Mouse (Mus musculus) myocyte (in vitro differentiated cells): ENCODE measurements around the gene Tex21. TPM values are rescaled to one million over a fixed set of nuclear protein-coding genes. Genes with fewer than 3 reads are reported as not detected.

Source experiments
- H3K27me3 ChIP-seq: one replicate; pipeline ENCODE4 v1.6.1; 2011; ENCODE audit not compliant: control insufficient read depth, insufficient read depth, insufficient read length
- H3K36me3 ChIP-seq: one replicate; pipeline ENCODE4 v1.6.1; 2011; ENCODE audit not compliant: control insufficient read depth, insufficient read depth
- H3K4me2 ChIP-seq: one replicate; pipeline ENCODE4 v1.6.1; 2011; ENCODE audit warnings: low read depth, control low read depth
- H3K4me3 ChIP-seq: one replicate; pipeline ENCODE4 v1.5.1; 2011; ENCODE audit warnings: mild to moderate bottlenecking, control low read depth, moderate library complexity
- H3K79me2 ChIP-seq: one replicate; pipeline ENCODE4 v1.6.1; 2011; ENCODE audit not compliant: control insufficient read depth, insufficient read depth
- H3ac ChIP-seq: one replicate; pipeline ENCODE4 v1.6.1; 2011; ENCODE audit not compliant: control insufficient read depth, insufficient read length
- CEBPB ChIP-seq: IDR thresholded peaks from 2 replicates; pipeline ENCODE4 v1.6.1; 2011; ENCODE audit warnings: mild to moderate bottlenecking, moderate library complexity; ENCODE audit not compliant: poor library complexity, insufficient read depth, severe bottlenecking
- E2F4 ChIP-seq: IDR thresholded peaks from one replicate; pipeline ENCODE4 v1.6.1; 2011; ENCODE audit warnings: mild to moderate bottlenecking, control low read depth, moderate library complexity; ENCODE audit not compliant: insufficient read depth
- MAX ChIP-seq: IDR thresholded peaks from one replicate; pipeline ENCODE4 v1.6.1; 2011; ENCODE audit warnings: low read depth, mild to moderate bottlenecking, control low read depth
- MYOD1 ChIP-seq, 3 experiments: IDR thresholded peaks; one replicate each; pipeline ENCODE4 v1.6.1; 2011; ENCODE audit warnings: control low read depth in 2 of 3, low read depth in 2 of 3, mild to moderate bottlenecking in 2 of 3, moderate library complexity in 1 of 3; ENCODE audit not compliant: insufficient read length in 2 of 3, control insufficient read depth in 1 of 3
- MYOG ChIP-seq, 3 experiments: IDR thresholded peaks; one replicate each; pipeline ENCODE4 v1.6.1; 2011; ENCODE audit warnings: control low read depth in 2 of 3, low read depth in 2 of 3, mild to moderate bottlenecking in 2 of 3; ENCODE audit not compliant: insufficient read length in 2 of 3, control insufficient read depth in 1 of 3, insufficient read depth in 1 of 3
- POLR2A ChIP-seq: IDR thresholded peaks from one replicate; pipeline ENCODE4 v1.6.1; 2011; ENCODE audit warnings: low read depth, mild to moderate bottlenecking, control low read depth, moderate library complexity; ENCODE audit not compliant: insufficient read length
- POLR2AphosphoS2 ChIP-seq: IDR thresholded peaks from one replicate; pipeline ENCODE4 v1.6.1; 2011; ENCODE audit warnings: low read depth, control low read depth; ENCODE audit not compliant: insufficient read length
- REST ChIP-seq: IDR thresholded peaks from one replicate; pipeline ENCODE4 v1.6.1; 2011; ENCODE audit warnings: mild to moderate bottlenecking, control low read depth, moderate library complexity; ENCODE audit not compliant: insufficient read depth, insufficient read length
- SRF ChIP-seq: IDR thresholded peaks from one replicate; pipeline ENCODE4 v1.6.1; 2011; ENCODE audit warnings: low read depth; ENCODE audit not compliant: control insufficient read depth, insufficient read length
- TCF12 ChIP-seq: IDR thresholded peaks from one replicate; pipeline ENCODE4 v1.6.1; 2011; ENCODE audit warnings: mild to moderate bottlenecking, control low read depth; ENCODE audit not compliant: poor library complexity, insufficient read depth, severe bottlenecking
- TCF3 ChIP-seq: IDR thresholded peaks from one replicate; pipeline ENCODE4 v1.6.1; 2011; ENCODE audit warnings: low read depth, control low read depth; ENCODE audit not compliant: insufficient read length
- USF1 ChIP-seq: IDR thresholded peaks from one replicate; pipeline ENCODE4 v1.6.1; 2011; ENCODE audit warnings: low read depth, mild to moderate bottlenecking, control low read depth, moderate library complexity
- polyA plus RNA-seq: library from polyadenylated mRNA; unstranded; fragments of >200 nt; fragmentation: generic; extraction: Trizol; gene quantifications from one replicate; pipeline ENCODE4 v1.2.1, GENCODE M21; 2012; ENCODE audit warnings: missing spikeins

Tex21 gene
- polyA plus RNA-seq, 1 experiment = not detected

GRCm38 (mm10) chr12:76287986-76288385 lies 41.4 kb upstream of the Tex21 start:
- H3K4me2 ChIP-seq = no peak overlapping the region
- H3K79me2 ChIP-seq = no peaks in the 10 kb centered on the region
- H3K4me3 ChIP-seq = no peak overlapping the region
- H3K27me3 ChIP-seq = no peaks in the 10 kb centered on the region
- peaks cover 19% of the 10 kb centered on the region for H3K36me3 ChIP-seq
- TF ChIP-seq MAX = no peak
- H3ac ChIP-seq = no peak overlapping the region

GRCm38 (mm10) chr12:76285418-76285817 lies 38.9 kb upstream of the Tex21 start:
- no peak overlapping the region for H3K4me3 ChIP-seq
- no peak overlapping the region for H3ac ChIP-seq
- no peak for TF ChIP-seq POLR2AphosphoS2
- TF ChIP-seq USF1 = no peak
- TF ChIP-seq CEBPB = no peak
- TF ChIP-seq POLR2A = no peak
- no peak for TF ChIP-seq MYOG (IDR thresholded peaks at IDR 0.05; ENCODE audit: control insufficient read depth in 1 of 3, insufficient read depth in 1 of 3, insufficient read length in 2 of 3, low read depth in 2 of 3)
- TF ChIP-seq TCF3 = no peak
- TF ChIP-seq REST = no peak
- TF ChIP-seq E2F4 = no peak
- TF ChIP-seq MAX = no peak
- no peak for TF ChIP-seq MYOD1 (IDR thresholded peaks at IDR 0.05; ENCODE audit: control insufficient read depth in 1 of 3, insufficient read length in 2 of 3, low read depth in 2 of 3)
- no peak for TF ChIP-seq SRF
- no peak for TF ChIP-seq TCF12
- no peaks in the 10 kb centered on the region for H3K79me2 ChIP-seq
- H3K36me3 ChIP-seq = peaks cover 17% of the 10 kb centered on the region
- H3K27me3 ChIP-seq = no peaks in the 10 kb centered on the region
- no peak overlapping the region for H3K4me2 ChIP-seq

GRCm38 (mm10) chr12:76282532-76283173 lies 36.1 kb upstream of the Tex21 start:
- no peak overlapping the region for H3ac ChIP-seq
- no peaks in the 10 kb centered on the region for H3K79me2 ChIP-seq
- H3K36me3 ChIP-seq = peaks cover 18% of the 10 kb centered on the region
- TF ChIP-seq USF1 = no peak
- TF ChIP-seq TCF3 = no peak
- no peak for TF ChIP-seq SRF
- TF ChIP-seq REST = no peak
- TF ChIP-seq E2F4 = no peak
- no peak for TF ChIP-seq POLR2AphosphoS2
- no peak for TF ChIP-seq TCF12
- no peak for TF ChIP-seq MYOG (IDR thresholded peaks at IDR 0.05; ENCODE audit: control insufficient read depth in 1 of 3, insufficient read depth in 1 of 3, insufficient read length in 2 of 3, low read depth in 2 of 3)
- TF ChIP-seq MAX = no peak
- TF ChIP-seq POLR2A = no peak
- TF ChIP-seq CEBPB = no peak
- no peak for TF ChIP-seq MYOD1 (IDR thresholded peaks at IDR 0.05; ENCODE audit: control insufficient read depth in 1 of 3, insufficient read length in 2 of 3, low read depth in 2 of 3)
- H3K4me2 ChIP-seq = no peak overlapping the region
- H3K27me3 ChIP-seq = no peaks in the 10 kb centered on the region
- no peak overlapping the region for H3K4me3 ChIP-seq

GRCm38 (mm10) chr12:76282132-76282531 lies 35.6 kb upstream of the Tex21 start:
- peaks cover 20% of the 10 kb centered on the region for H3K36me3 ChIP-seq
- H3K27me3 ChIP-seq = no peaks in the 10 kb centered on the region
- no peak overlapping the region for H3ac ChIP-seq
- no peak overlapping the region for H3K4me2 ChIP-seq
- H3K4me3 ChIP-seq = no peak overlapping the region
- no peaks in the 10 kb centered on the region for H3K79me2 ChIP-seq
- TF ChIP-seq USF1 (no peak), POLR2A (no peak), CEBPB (no peak), REST (no peak), POLR2AphosphoS2 (no peak), MAX (no peak), MYOD1 (IDR thresholded peaks at IDR 0.05; ENCODE audit: control insufficient read depth in 1 of 3, insufficient read length in 2 of 3, low read depth in 2 of 3) (no peak), E2F4 (no peak), TCF12 (no peak), SRF (no peak), MYOG (IDR thresholded peaks at IDR 0.05; ENCODE audit: control insufficient read depth in 1 of 3, insufficient read depth in 1 of 3, insufficient read length in 2 of 3, low read depth in 2 of 3) (no peak), TCF3 (no peak)

GRCm38 (mm10) chr12:76281111-76281660 lies 34.6 kb upstream of the Tex21 start:
- H3K4me3 ChIP-seq = no peak overlapping the region
- H3K27me3 ChIP-seq = no peaks in the 10 kb centered on the region
- TF ChIP-seq MYOD1 (IDR thresholded peaks at IDR 0.05; ENCODE audit: control insufficient read depth in 1 of 3, insufficient read length in 2 of 3, low read depth in 2 of 3) (no peak), TCF3 (no peak), USF1 (no peak), E2F4 (no peak), POLR2AphosphoS2 (no peak), TCF12 (no peak), SRF (no peak), CEBPB (no peak), POLR2A (no peak), MAX (no peak), REST (no peak)
- H3ac ChIP-seq = no peak overlapping the region
- no peak overlapping the region for H3K4me2 ChIP-seq
- H3K79me2 ChIP-seq = no peaks in the 10 kb centered on the region
- peaks cover 27% of the 10 kb centered on the region for H3K36me3 ChIP-seq
